Mouse (Mus musculus) midbrain, embryonic 16.5 days (tissue): Measurements from ENCODE around the gene Rgsl1. TPM values are rescaled to one million over a fixed set of nuclear protein-coding genes. Genes with fewer than 3 reads are reported as not detected.
"Not testable (repeated sequence)": the region's sequence is repeated elsewhere in the genome, so short reads cannot be mapped to it uniquely, and the experiment has no call there.

Experiments
- ATAC-seq: fragments of 200-750 bp; cut with Nextera tagmentation; 2 replicates; pipeline ENCODE4 v1.8.0; 2017; ENCODE audit warnings: moderate TSS enrichment
- H3K27ac ChIP-seq: fragments of 300-500 bp; sonication (generic); 2 replicates; pipeline ENCODE4 v1.5.1; 2014; ENCODE audit warnings: mild to moderate bottlenecking, low read length, mixed read lengths
- H3K27me3 ChIP-seq: fragments of 300-500 bp; sonication (generic); 2 replicates; pipeline ENCODE4 v1.6.1; 2014; ENCODE audit warnings: low read depth, low read length, mixed read lengths; ENCODE audit not compliant: control insufficient read depth, insufficient read depth
- H3K36me3 ChIP-seq: fragments of 300-500 bp; sonication (generic); 2 replicates; pipeline ENCODE4 v1.6.1; 2014; ENCODE audit warnings: mild to moderate bottlenecking, low read length, moderate library complexity, mixed read lengths; ENCODE audit not compliant: control insufficient read depth, insufficient read depth
- H3K4me1 ChIP-seq: fragments of 300-500 bp; sonication (generic); 2 replicates; pipeline ENCODE4 v1.6.1; 2014; ENCODE audit warnings: mild to moderate bottlenecking, low read length, mixed read lengths; ENCODE audit not compliant: control insufficient read depth, insufficient read depth
- H3K4me2 ChIP-seq: fragments of 300-500 bp; sonication (generic); 2 replicates; pipeline ENCODE4 v1.6.1; 2014; ENCODE audit warnings: mild to moderate bottlenecking, low read length, mixed read lengths
- H3K4me3 ChIP-seq: fragments of 300-500 bp; sonication (generic); 2 replicates; pipeline ENCODE4 v1.5.1; 2014; ENCODE audit warnings: low read depth, mild to moderate bottlenecking, low read length, moderate library complexity, mixed read lengths
- H3K9ac ChIP-seq: fragments of 300-500 bp; sonication (generic); 2 replicates; pipeline ENCODE4 v1.6.1; 2014; ENCODE audit warnings: low read depth, low read length, mixed read lengths
- H3K9me3 ChIP-seq: fragments of 300-500 bp; sonication (generic); replicated peaks from 2 replicates; pipeline ENCODE4 v1.6.1; 2014; ENCODE audit warnings: mild to moderate bottlenecking, low read length, mixed read lengths; ENCODE audit not compliant: control insufficient read depth, poor library complexity, severe bottlenecking
- WGBS: fragments of 180-500 bp; shearing (Covaris S2); extraction: QIAGEN DNeasy Blood & Tissue Kit; methylation state at CpG from one replicate; pipeline ENCODE4 v1.1.7; 2014; 5-methylcytosine and 5-hydroxymethylcytosine counted together
- polyA plus RNA-seq: library from polyadenylated mRNA; unstranded; fragments of >200 nt; fragmentation: Nextera tagmentation; extraction: Ambion mirVana; gene quantifications from 2 replicates; pipeline ENCODE4 v1.2.1, GENCODE M21; 2015

Gene Rgsl1
- polyA plus RNA-seq, 1 experiment from 2014 or later, result 0.19 TPM

DNA sequence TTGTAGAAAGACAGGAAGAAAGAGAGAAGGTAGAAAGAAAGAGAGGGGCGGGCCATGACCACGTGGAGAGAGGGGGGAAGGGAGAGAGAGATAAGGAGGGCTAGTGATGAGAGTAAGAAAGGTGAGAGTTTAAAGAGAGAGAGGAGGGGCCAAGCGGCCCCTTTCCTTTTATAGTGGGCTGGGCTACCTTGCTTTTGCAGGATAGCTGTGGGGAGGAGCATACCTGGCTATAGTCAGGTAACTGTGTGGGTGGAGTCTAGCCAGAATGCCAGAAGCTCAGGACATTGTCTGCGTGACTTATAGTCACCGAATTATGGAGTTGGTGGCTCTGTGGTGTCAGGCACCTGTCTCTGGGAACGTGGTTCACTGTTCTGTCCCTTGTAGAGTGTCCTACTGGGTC is 74.4 kb downstream of the Rgsl1 start:
- not testable (repeated sequence) for H3K27ac ChIP-seq, H3K27me3 ChIP-seq, H3K9ac ChIP-seq, H3K9me3 ChIP-seq, H3K4me1 ChIP-seq, H3K36me3 ChIP-seq, ATAC-seq, H3K4me3 ChIP-seq, H3K4me2 ChIP-seq
- WGBS, result 70% methylated on average over 6 of the region's 6 CpGs

DNA sequence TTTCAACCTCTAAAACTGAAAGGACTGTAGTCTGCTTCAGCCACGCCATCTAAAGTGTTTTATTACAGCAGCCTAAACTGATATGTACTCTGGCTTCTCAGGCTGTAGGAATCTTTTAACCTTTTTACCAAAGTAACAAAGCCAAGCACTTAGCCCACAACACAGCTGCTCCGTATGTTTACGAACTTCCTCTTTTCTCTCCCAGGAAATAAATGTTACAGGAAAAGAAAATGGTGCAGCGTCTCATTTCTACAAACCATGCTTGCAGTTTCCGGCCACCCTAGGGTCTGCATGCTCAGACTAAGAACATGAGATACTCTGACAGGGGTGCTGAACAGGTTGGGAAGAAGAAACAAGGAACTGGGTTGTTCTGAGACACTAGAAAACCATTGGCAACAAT is 75.5 kb downstream of the Rgsl1 start:
- ATAC-seq, result no peak
- no peak overlapping the region for H3K4me3 ChIP-seq
- no peaks in the 10 kb centered on the region for H3K27me3 ChIP-seq
- H3K27ac ChIP-seq, result no peak overlapping the region
- no peaks in the 10 kb centered on the region for H3K4me1 ChIP-seq
- H3K9ac ChIP-seq, result no peak overlapping the region
- H3K4me2 ChIP-seq, result no peak overlapping the region
- no peaks in the 10 kb centered on the region for H3K9me3 ChIP-seq
- WGBS, result 90% methylated on average over 5 of the region's 5 CpGs
- H3K36me3 ChIP-seq, result no peaks in the 10 kb centered on the region

GRCm38 (mm10) chr1:153767281-153767680 is 76.7 kb downstream of the Rgsl1 start:
- no peak overlapping the region for H3K4me2 ChIP-seq
- H3K9ac ChIP-seq, result no peak overlapping the region
- WGBS, result 95% methylated on average over 1 of the region's 1 CpGs
- no peaks in the 10 kb centered on the region for H3K4me1 ChIP-seq
- ATAC-seq, result no peak
- peaks cover under 1% of the 10 kb centered on the region; the same call in 1 of the 2 replicates for H3K36me3 ChIP-seq
- H3K27me3 ChIP-seq, result no peaks in the 10 kb centered on the region
- H3K9me3 ChIP-seq, result no peaks in the 10 kb centered on the region
- no peak overlapping the region for H3K4me3 ChIP-seq
- H3K27ac ChIP-seq, result no peak overlapping the region

- 35% methylated on average over 8 of the region's 8 CpGs for WGBS
These were observed 77.6 kb downstream of the Rgsl1 start for GRCm38 (mm10) chr1:153766298-153766697.

GRCm38 (mm10) chr1:153764136-153764535 is 79.8 kb downstream of the Rgsl1 start:
- H3K4me3 ChIP-seq, result no peak overlapping the region
- H3K4me1 ChIP-seq, result no peaks in the 10 kb centered on the region
- WGBS, result 90% methylated on average over 11 of the region's 11 CpGs
- no peak overlapping the region for H3K27ac ChIP-seq
- ATAC-seq, result no peak
- H3K4me2 ChIP-seq, result no peak overlapping the region
- no peaks in the 10 kb centered on the region for H3K9me3 ChIP-seq
- peaks cover 14% of the 10 kb centered on the region; the same call in 1 of the 2 replicates for H3K36me3 ChIP-seq
- H3K27me3 ChIP-seq, result no peaks in the 10 kb centered on the region
- H3K9ac ChIP-seq, result no peak overlapping the region

More at GRCm38 (mm10) chr1:153766298-153766697, 77.6 kb downstream of the Rgsl1 start:
- Histone ChIP-seq H3K36me3 (peaks cover 5% of the 10 kb centered on the region; the same call in 1 of the 2 replicates), H3K27me3 (no peaks in the 10 kb centered on the region), H3K4me1 (no peaks in the 10 kb centered on the region), H3K9me3 (no peaks in the 10 kb centered on the region), H3K4me2 (no peak overlapping the region), H3K27ac (no peak overlapping the region), H3K4me3 (no peak overlapping the region), H3K9ac (no peak overlapping the region)
- no peak for ATAC-seq

GRCm38 (mm10) chr1:153753725-153754464 is 90.0 kb downstream of the Rgsl1 start:
- no peak for ATAC-seq
- H3K9ac ChIP-seq, result no peak overlapping the region
- H3K27ac ChIP-seq, result no peak overlapping the region
- peaks cover 16% of the 10 kb centered on the region; the same call in 1 of the 2 replicates for H3K36me3 ChIP-seq
- no peaks in the 10 kb centered on the region for H3K27me3 ChIP-seq
- H3K9me3 ChIP-seq, result no peaks in the 10 kb centered on the region; the same call in 1 of the 2 replicates
- WGBS, result 77% methylated on average over 25 of the region's 25 CpGs
- H3K4me2 ChIP-seq, result no peak overlapping the region
- peaks cover 21% of the 10 kb centered on the region for H3K4me1 ChIP-seq
- no peak overlapping the region for H3K4me3 ChIP-seq

DNA sequence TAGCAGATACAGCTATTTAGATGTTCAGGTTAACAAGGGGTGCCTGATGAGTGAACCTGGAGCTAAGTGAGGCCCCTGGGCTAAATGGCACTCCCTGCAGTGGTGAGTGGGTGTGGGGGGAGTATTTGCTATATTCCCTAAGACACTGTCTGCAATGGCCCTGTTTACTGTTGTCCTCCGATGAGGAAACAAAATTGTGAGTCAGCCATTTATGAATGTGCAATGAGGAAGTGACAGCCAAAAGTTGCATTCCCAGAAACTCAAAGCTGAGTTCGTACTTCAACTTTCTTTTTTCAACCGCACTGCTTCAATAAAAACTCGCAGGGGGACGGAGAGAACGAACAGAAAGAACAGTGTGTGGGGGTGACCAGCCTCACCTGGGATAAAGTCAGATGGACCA is 91.4 kb downstream of the Rgsl1 start:
- H3K27me3 ChIP-seq, result no peaks in the 10 kb centered on the region
- no peaks in the 10 kb centered on the region; the same call in 1 of the 2 replicates for H3K9me3 ChIP-seq
- peak overlapping the region; percentile 36; the same call in 1 of the 2 replicates for H3K9ac ChIP-seq
- no peak for ATAC-seq
- WGBS, result 89% methylated on average over 6 of the region's 6 CpGs
- peak overlapping the region; percentile 47; the same call in 1 of the 2 replicates for H3K4me2 ChIP-seq
- peak overlapping the region; percentile 10; the same call in 1 of the 2 replicates for H3K27ac ChIP-seq
- peaks cover 12% of the 10 kb centered on the region; the same call in 1 of the 2 replicates for H3K36me3 ChIP-seq
- H3K4me1 ChIP-seq, result peaks cover 28% of the 10 kb centered on the region
- H3K4me3 ChIP-seq, result peak overlapping the region; percentile 11; the same call in 1 of the 2 replicates

- peak overlapping the region; percentile 10; the same call in 1 of the 2 replicates for H3K27ac ChIP-seq
- peaks cover 28% of the 10 kb centered on the region for H3K4me1 ChIP-seq
- WGBS, result 46% methylated on average over 13 of the region's 13 CpGs
- H3K4me3 ChIP-seq, result peak overlapping the region; percentile 11; the same call in 1 of the 2 replicates
- H3K27me3 ChIP-seq, result no peaks in the 10 kb centered on the region
- H3K36me3 ChIP-seq, result peaks cover 12% of the 10 kb centered on the region; the same call in 1 of the 2 replicates
- H3K9ac ChIP-seq, result peak overlapping the region; percentile 36; the same call in 1 of the 2 replicates
- peak overlapping the region; percentile 47 for H3K4me2 ChIP-seq
- H3K9me3 ChIP-seq, result no peaks in the 10 kb centered on the region; the same call in 1 of the 2 replicates
- ATAC-seq, result no peak
These were observed 92.1 kb downstream of the Rgsl1 start for GRCm38 (mm10) chr1:153751763-153752301.

DNA sequence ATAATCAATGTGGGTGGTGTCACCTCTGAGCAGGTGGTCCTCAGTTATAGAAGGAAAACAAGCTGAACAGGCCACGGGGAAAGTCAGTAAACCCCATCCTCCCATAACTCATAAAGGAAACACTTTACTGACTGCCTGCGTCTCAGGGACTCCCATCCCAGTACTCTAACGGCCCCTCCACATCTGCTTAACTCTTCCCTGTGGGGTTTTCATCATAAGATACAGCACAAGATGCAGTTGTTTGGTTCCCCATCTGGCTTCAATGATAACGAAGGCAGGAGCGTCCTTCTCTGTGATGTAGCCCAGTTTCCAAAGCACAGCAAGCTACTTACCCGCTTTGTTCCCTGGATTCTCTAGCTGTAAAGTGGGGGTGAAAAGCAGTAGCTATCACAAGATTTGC is 93.9 kb downstream of the Rgsl1 start:
- peaks cover 32% of the 10 kb centered on the region for H3K4me1 ChIP-seq
- no peaks in the 10 kb centered on the region for H3K27me3 ChIP-seq
- ATAC-seq, result peak; percentile 29

More for the DNA sequence above, 93.9 kb downstream of the Rgsl1 start:
- no peaks in the 10 kb centered on the region; the same call in 1 of the 2 replicates for H3K9me3 ChIP-seq
- H3K9ac ChIP-seq, result peak overlapping the region; percentile 83
- 20% methylated on average over 6 of the region's 6 CpGs for WGBS
- peak overlapping the region; percentile 51 for H3K4me3 ChIP-seq
- peak overlapping the region; percentile 90 for H3K27ac ChIP-seq
- H3K36me3 ChIP-seq, result peaks cover 9% of the 10 kb centered on the region; the same call in 1 of the 2 replicates
- peak overlapping the region; percentile 77 for H3K4me2 ChIP-seq
